Mouse (Mus musculus) liver (tissue): ENCODE measurements around the gene Acmsd.

Experiments used
- DNase-seq: peaks from one replicate; pipeline ENCODE4 v3.0.0-alpha.2; 2020; ENCODE audit warnings: mixed read lengths

The Acmsd gene

GRCm38 (mm10) chr1:127778611-127779010, 49.4 kb downstream of the Acmsd start:
- DNase-seq, result no peak

- peak; percentile 23 for DNase-seq
These were observed 50.9 kb downstream of the Acmsd start for GRCm38 (mm10) chr1:127780142-127780541.

- DNase-seq, result no peak
These were observed 51.6 kb downstream of the Acmsd start for GRCm38 (mm10) chr1:127780849-127781248.

GRCm38 (mm10) chr1:127783862-127784261, 54.6 kb downstream of the Acmsd start:
- no peak for DNase-seq

- no peak for DNase-seq
These were observed 56.7 kb downstream of the Acmsd start for GRCm38 (mm10) chr1:127785882-127786281.

- DNase-seq, result no peak
These were observed 59.7 kb downstream of the Acmsd start for GRCm38 (mm10) chr1:127788943-127789342.

GRCm38 (mm10) chr1:127793459-127793858, 64.2 kb downstream of the Acmsd start:
- no peak for DNase-seq

GRCm38 (mm10) chr1:127795087-127795769, 66.0 kb downstream of the Acmsd start:
- DNase-seq, result no peak

GRCm38 (mm10) chr1:127796341-127796740, 67.1 kb downstream of the Acmsd start:
- no peak for DNase-seq

GRCm38 (mm10) chr1:127796752-127797151, 67.5 kb downstream of the Acmsd start:
- no peak for DNase-seq

GRCm38 (mm10) chr1:127802916-127803315, 73.7 kb downstream of the Acmsd start:
- DNase-seq, result no peak

- no peak for DNase-seq
These were observed 79.5 kb downstream of the Acmsd start for GRCm38 (mm10) chr1:127808671-127809070.

GRCm38 (mm10) chr1:127812929-127813328, 83.7 kb downstream of the Acmsd start:
- DNase-seq, result no peak

- DNase-seq, result no peak
These were observed 87.2 kb downstream of the Acmsd start for GRCm38 (mm10) chr1:127816381-127816780.
